Mouse (Mus musculus) midbrain, embryonic 10.5 days (tissue): ENCODE measurements around the gene Bfsp1. TPM values are rescaled to one million over a fixed set of nuclear protein-coding genes. Genes with fewer than 3 reads are reported as not detected.
A peak's percentile ranks its signal among the peaks of the same experiment; 100 is the strongest.

Source experiments
- DNase-seq: peaks from one replicate; pipeline ENCODE4 v3.0.0-alpha.2; 2017; ENCODE audit warnings: low spot score
- H3K27ac ChIP-seq: fragments of 300-500 bp; sonication (generic); replicated peaks from 2 replicates; pipeline ENCODE4 v1.5.1; 2016; ENCODE audit warnings: mild to moderate bottlenecking
- H3K27me3 ChIP-seq: fragments of 300-500 bp; sonication (generic); 2 replicates; pipeline ENCODE4 v1.6.1; 2016; ENCODE audit warnings: low read depth, mild to moderate bottlenecking; ENCODE audit not compliant: poor library complexity, severe bottlenecking
- H3K36me3 ChIP-seq: fragments of 300-500 bp; sonication (generic); 2 replicates; pipeline ENCODE4 v1.6.1; 2016; ENCODE audit warnings: mild to moderate bottlenecking, moderate library complexity
- H3K4me1 ChIP-seq: fragments of 300-500 bp; sonication (generic); 2 replicates; pipeline ENCODE4 v1.6.1; 2016
- H3K4me3 ChIP-seq: fragments of 300-500 bp; sonication (generic); 2 replicates; pipeline ENCODE4 v1.5.1; 2016; ENCODE audit warnings: mild to moderate bottlenecking, moderate library complexity
- H3K9me3 ChIP-seq: fragments of 300-500 bp; sonication (generic); replicated peaks from 2 replicates; pipeline ENCODE4 v1.6.1; 2016; ENCODE audit warnings: mild to moderate bottlenecking
- WGBS: fragments of 180-500 bp; shearing (Covaris S2); methylation state at CpG from one replicate; pipeline ENCODE4 v1.1.7; 2016; 5-methylcytosine and 5-hydroxymethylcytosine counted together
- polyA plus RNA-seq: library from polyadenylated mRNA; unstranded; fragments of >200 nt; fragmentation: Nextera tagmentation; extraction: Ambion mirVana; gene quantifications from 2 replicates; pipeline ENCODE4 v1.2.1, GENCODE M21; 2016

Bfsp1 gene
- polyA plus RNA-seq, 1 experiment from 2014 or later: 1.7 TPM

GRCm38 (mm10) chr2:143847291-143847690, 15.7 kb downstream of the Bfsp1 start:
- no peak for DNase-seq
- Histone ChIP-seq H3K9me3 (no peaks in the 10 kb centered on the region), H3K36me3 (no peaks in the 10 kb centered on the region), H3K27me3 (no peaks in the 10 kb centered on the region), H3K4me3 (no peak overlapping the region), H3K27ac (no peak overlapping the region), H3K4me1 (peaks cover 2% of the 10 kb centered on the region; the same call in 1 of the 2 replicates)
- WGBS: 67% methylated on average over 3 of the region's 3 CpGs

GRCm38 (mm10) chr2:143846799-143847198, 16.2 kb downstream of the Bfsp1 start:
- Histone ChIP-seq H3K27ac (no peak overlapping the region), H3K27me3 (no peaks in the 10 kb centered on the region), H3K4me3 (no peak overlapping the region), H3K36me3 (no peaks in the 10 kb centered on the region), H3K4me1 (no peaks in the 10 kb centered on the region), H3K9me3 (no peaks in the 10 kb centered on the region)
- no peak for DNase-seq
- 79% methylated on average over 4 of the region's 4 CpGs for WGBS

DNA sequence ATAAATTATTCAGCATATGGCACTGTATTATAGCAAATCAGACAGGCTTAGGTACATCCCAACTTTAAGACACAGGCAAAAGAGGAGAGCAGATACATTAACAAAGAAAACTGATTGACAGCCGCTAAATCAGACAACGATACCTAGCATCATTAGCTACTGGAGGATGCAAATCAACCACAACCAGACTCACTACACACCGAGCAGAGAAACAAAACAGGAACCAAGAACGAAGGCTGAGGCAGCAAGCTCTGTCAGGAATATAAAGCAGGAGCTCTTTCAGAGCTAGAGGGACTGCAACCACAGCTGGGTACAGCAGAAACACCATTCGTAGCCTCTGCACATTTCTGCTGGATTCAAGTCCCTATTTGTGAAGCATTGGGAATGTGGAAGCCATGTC, 18.2 kb downstream of the Bfsp1 start:
- no peak overlapping the region for H3K4me3 ChIP-seq
- H3K4me1 ChIP-seq: no peaks in the 10 kb centered on the region
- no peaks in the 10 kb centered on the region for H3K27me3 ChIP-seq
- H3K36me3 ChIP-seq: no peaks in the 10 kb centered on the region
- no peak overlapping the region for H3K27ac ChIP-seq
- no peak for DNase-seq
- H3K9me3 ChIP-seq: no peaks in the 10 kb centered on the region
- WGBS: 80% methylated on average over 5 of the region's 5 CpGs

DNA sequence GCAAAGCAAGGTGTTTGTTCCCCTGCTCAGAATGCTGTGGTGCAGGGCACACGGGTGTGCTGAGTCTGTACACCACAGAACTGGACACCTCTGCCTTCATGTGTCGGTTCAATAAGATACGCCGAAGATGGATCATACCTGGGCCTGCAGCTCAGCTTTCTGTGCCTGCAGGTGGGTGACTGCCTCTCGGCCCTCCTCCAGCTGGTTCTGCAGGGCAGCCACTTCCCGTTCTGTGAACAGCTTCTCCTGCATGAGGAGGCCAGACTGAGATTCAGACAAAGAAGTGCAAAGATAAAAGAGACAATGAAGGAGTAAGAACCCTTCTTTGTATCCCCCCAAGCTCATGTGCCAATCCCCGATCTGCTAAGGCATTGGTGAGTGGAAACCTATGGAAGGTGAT, 21.4 kb downstream of the Bfsp1 start:
- Histone ChIP-seq H3K4me3 (no peak overlapping the region), H3K9me3 (no peaks in the 10 kb centered on the region), H3K4me1 (peaks cover 5% of the 10 kb centered on the region), H3K27ac (no peak overlapping the region), H3K36me3 (no peaks in the 10 kb centered on the region), H3K27me3 (no peaks in the 10 kb centered on the region)
- 78% methylated on average over 7 of the region's 7 CpGs for WGBS
- DNase-seq: no peak

GRCm38 (mm10) chr2:143840895-143841294, 22.1 kb downstream of the Bfsp1 start:
- 87% methylated on average over 6 of the region's 6 CpGs for WGBS
- H3K36me3 ChIP-seq: no peaks in the 10 kb centered on the region
- no peak overlapping the region for H3K4me3 ChIP-seq
- H3K27ac ChIP-seq: no peak overlapping the region
- H3K9me3 ChIP-seq: no peaks in the 10 kb centered on the region
- peaks cover 5% of the 10 kb centered on the region for H3K4me1 ChIP-seq
- no peak for DNase-seq
- no peaks in the 10 kb centered on the region for H3K27me3 ChIP-seq

DNA sequence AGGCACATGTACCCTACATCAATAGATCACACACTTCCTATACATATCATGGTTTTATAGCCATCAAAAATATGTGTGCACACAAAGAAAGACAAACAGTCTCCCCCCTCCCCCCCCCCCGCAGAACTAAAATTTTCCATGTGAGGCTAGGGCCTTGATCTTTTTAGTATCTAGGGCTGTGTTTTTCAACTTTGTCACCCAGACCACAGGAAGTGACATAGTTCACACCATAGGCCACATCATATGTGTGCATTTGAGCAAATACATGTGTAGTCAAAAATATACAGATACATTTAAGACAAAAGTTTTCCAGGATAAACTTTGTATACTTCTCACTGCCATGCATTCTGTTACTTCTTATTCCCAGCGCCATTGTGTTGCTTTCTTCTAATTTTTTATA, 23.5 kb downstream of the Bfsp1 start:
- no peak for DNase-seq
- peaks cover 5% of the 10 kb centered on the region for H3K4me1 ChIP-seq
- H3K27ac ChIP-seq: no peak overlapping the region
- H3K27me3 ChIP-seq: no peaks in the 10 kb centered on the region
- 87% methylated on average over 2 of the region's 2 CpGs for WGBS
- no peaks in the 10 kb centered on the region for H3K36me3 ChIP-seq
- H3K9me3 ChIP-seq: no peaks in the 10 kb centered on the region
- no peak overlapping the region for H3K4me3 ChIP-seq

GRCm38 (mm10) chr2:143838698-143839097, 24.3 kb downstream of the Bfsp1 start:
- no peak overlapping the region for H3K27ac ChIP-seq
- no peak for DNase-seq
- no peaks in the 10 kb centered on the region for H3K9me3 ChIP-seq
- no peaks in the 10 kb centered on the region for H3K27me3 ChIP-seq
- no peak overlapping the region for H3K4me3 ChIP-seq
- 72% methylated on average over 5 of the region's 5 CpGs for WGBS
- H3K4me1 ChIP-seq: peaks cover 5% of the 10 kb centered on the region
- no peaks in the 10 kb centered on the region for H3K36me3 ChIP-seq

GRCm38 (mm10) chr2:143837291-143837701, 25.7 kb downstream of the Bfsp1 start:
- no peaks in the 10 kb centered on the region for H3K36me3 ChIP-seq
- H3K4me1 ChIP-seq: peaks cover 5% of the 10 kb centered on the region
- WGBS: 3% methylated on average over 8 of the region's 8 CpGs
- H3K4me3 ChIP-seq: peak overlapping the region; percentile 36
- DNase-seq: peak; percentile 85
- no peak overlapping the region; the same call in 1 of the 2 replicates for H3K27ac ChIP-seq
- no peaks in the 10 kb centered on the region for H3K9me3 ChIP-seq
- H3K27me3 ChIP-seq: no peaks in the 10 kb centered on the region

DNA sequence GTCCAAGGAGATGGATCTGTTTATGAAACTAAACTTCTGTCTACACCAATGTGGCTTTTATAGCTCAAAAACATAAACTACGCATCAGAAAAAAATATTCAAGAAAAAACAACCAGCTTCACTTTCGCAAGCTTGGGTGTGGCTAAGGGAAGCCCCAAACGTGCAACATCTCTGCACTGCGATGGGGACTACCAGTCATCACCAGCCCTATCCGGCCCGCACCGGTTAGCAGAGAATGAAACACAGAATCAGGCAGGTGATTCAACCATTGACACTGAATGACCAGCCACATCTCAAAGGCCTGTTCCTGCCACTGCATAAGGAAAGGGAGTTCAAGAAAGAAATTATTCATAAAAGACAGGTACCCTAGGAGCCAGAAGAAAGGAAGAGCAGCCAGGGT, 27.2 kb downstream of the Bfsp1 start:
- Histone ChIP-seq H3K4me3 (no peak overlapping the region), H3K27me3 (no peaks in the 10 kb centered on the region), H3K27ac (no peak overlapping the region), H3K36me3 (no peaks in the 10 kb centered on the region), H3K4me1 (peaks cover 5% of the 10 kb centered on the region), H3K9me3 (no peaks in the 10 kb centered on the region)
- WGBS: 91% methylated on average over 7 of the region's 7 CpGs
- no peak for DNase-seq

DNA sequence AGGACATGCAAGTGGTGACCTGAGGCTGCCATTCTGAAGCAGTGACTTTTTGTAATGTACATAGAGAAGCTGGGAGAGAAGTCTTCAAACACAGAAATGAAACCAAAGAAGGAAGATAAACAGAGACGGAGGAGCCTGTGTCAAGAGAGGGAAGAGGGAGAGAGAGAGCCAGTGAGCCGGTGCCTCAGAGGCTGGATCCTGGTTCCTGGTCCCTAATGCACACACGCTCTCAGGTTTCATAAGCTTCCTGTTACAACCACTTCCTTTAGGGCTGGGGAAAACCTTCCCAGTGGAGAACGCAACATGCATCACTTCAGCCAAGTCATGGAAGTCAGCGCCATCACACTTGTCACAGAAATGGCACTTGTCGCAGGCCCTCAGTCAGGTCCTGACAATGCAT, 28.9 kb downstream of the Bfsp1 start:
- Histone ChIP-seq H3K4me1 (peaks cover 5% of the 10 kb centered on the region), H3K4me3 (no peak overlapping the region), H3K27ac (no peak overlapping the region), H3K9me3 (no peaks in the 10 kb centered on the region), H3K36me3 (no peaks in the 10 kb centered on the region), H3K27me3 (no peaks in the 10 kb centered on the region)
- no peak for DNase-seq
- 86% methylated on average over 6 of the region's 6 CpGs for WGBS

GRCm38 (mm10) chr2:143832721-143833120, 30.3 kb downstream of the Bfsp1 start:
- Histone ChIP-seq H3K4me1 (peaks cover 5% of the 10 kb centered on the region), H3K36me3 (no peaks in the 10 kb centered on the region), H3K9me3 (no peaks in the 10 kb centered on the region), H3K4me3 (no peak overlapping the region), H3K27ac (no peak overlapping the region), H3K27me3 (no peaks in the 10 kb centered on the region)
- 84% methylated on average over 5 of the region's 5 CpGs for WGBS
- no peak for DNase-seq

DNA sequence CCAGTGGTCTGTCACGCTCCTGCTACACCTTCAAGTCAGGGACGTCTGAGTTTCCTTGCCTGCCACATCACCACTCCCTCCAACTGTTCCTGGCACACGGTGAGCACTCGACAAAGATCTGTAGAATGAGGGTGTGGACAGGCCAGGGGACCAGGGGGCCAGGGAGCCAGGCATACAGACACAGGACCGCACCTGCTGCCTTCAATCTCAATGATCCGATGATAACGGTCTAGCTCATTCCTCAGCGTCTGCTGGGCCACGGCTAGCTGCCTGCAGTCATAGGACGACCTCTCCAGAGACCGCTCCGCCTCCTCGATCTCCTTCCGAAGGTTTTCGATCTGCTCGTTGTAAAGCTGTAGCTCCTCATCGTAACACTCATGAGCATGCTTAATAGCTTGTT, 31.3 kb downstream of the Bfsp1 start:
- no peaks in the 10 kb centered on the region for H3K9me3 ChIP-seq
- H3K27me3 ChIP-seq: no peaks in the 10 kb centered on the region
- no peaks in the 10 kb centered on the region for H3K36me3 ChIP-seq
- no peak overlapping the region for H3K27ac ChIP-seq
- no peak for DNase-seq
- no peaks in the 10 kb centered on the region for H3K4me1 ChIP-seq
- 83% methylated on average over 17 of the region's 17 CpGs for WGBS
- no peak overlapping the region for H3K4me3 ChIP-seq

- Histone ChIP-seq H3K27me3 (no peaks in the 10 kb centered on the region), H3K4me3 (no peak overlapping the region), H3K36me3 (no peaks in the 10 kb centered on the region), H3K4me1 (no peaks in the 10 kb centered on the region), H3K9me3 (no peaks in the 10 kb centered on the region), H3K27ac (no peak overlapping the region)
- 94% methylated on average over 11 of the region's 11 CpGs for WGBS
- DNase-seq: no peak
These were observed 49.5 kb downstream of the Bfsp1 start for GRCm38 (mm10) chr2:143813461-143813860.

DNA sequence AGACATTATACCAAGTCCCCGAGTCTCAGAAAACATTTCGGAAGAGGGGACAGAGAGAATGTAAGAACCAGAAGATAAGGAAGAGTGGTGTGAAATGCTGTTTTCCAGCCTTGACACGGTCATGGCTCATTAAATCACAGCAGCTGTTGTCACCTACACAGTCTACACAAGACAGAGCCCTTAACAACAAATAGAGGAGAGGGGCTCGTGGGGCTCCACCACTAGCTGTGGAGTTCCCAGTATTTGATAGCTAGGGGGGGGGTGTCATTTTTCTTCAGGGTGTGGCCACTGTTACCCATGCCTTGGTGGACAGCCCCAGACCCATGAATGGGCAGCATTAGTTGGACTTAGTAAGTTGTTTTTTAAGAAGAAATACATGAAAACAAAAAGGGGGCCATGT, 50.7 kb downstream of the Bfsp1 start:
- H3K27ac ChIP-seq: no peak overlapping the region
- H3K27me3 ChIP-seq: no peaks in the 10 kb centered on the region
- 74% methylated on average over 4 of the region's 4 CpGs for WGBS
- H3K36me3 ChIP-seq: no peaks in the 10 kb centered on the region
- H3K9me3 ChIP-seq: no peaks in the 10 kb centered on the region
- DNase-seq: no peak
- H3K4me3 ChIP-seq: no peak overlapping the region
- no peaks in the 10 kb centered on the region for H3K4me1 ChIP-seq
